ENCODE assay signal across 9 mouse cellular contexts in genomic region chr2:4864008-4864816, GRCm38 (mm10). TPM values are rescaled to one million over a fixed set of nuclear protein-coding genes. Genes with fewer than 3 reads are reported as not detected.
DNase-seq lines count a peak whose midpoint lies in the region; ATAC-seq lines count a peak whose summit lies in the region.
"Had no signal": no experiment of that assay in that cellular context is flagged by ENCODE, and none has a peak within 500 bp of the region (broad histone marks: within the 10 kb centered on the region; RNA-seq: fewer than 3 reads in every experiment).

No protein-coding gene starts in this region.

- H3K27me3 ChIP-seq in liver, embryonic 11.5 days (replicated peaks; ENCODE audit: control insufficient read depth, insufficient read depth, low read length): no peaks in the 10 kb centered on the region
- no peaks in the 10 kb centered on the region for H3K27me3 ChIP-seq in stomach, embryonic 14.5 days (ENCODE audit: control insufficient read depth, insufficient read depth, low read length)

- ATAC-seq in activated CD4-positive, CD25-positive, alpha-beta regulatory T cell, adult 4 months: peak; percentile 72
- ATAC-seq in liver, embryonic 11.5 days (replicated peaks; ENCODE audit: low FRiP score): peak; percentile 49; the same call in 1 of the 2 replicates
- ATAC-seq in stomach, embryonic 14.5 days (ENCODE audit: insufficient number of reproducible peaks, insufficient read depth, low FRiP score, low read depth): peak; percentile 57; the same call in 1 of the 2 replicates

- H3K4me2 ChIP-seq in liver, embryonic 11.5 days: no peak overlapping the region
- no peak overlapping the region for H3K4me2 ChIP-seq in stomach, embryonic 14.5 days (replicated peaks; ENCODE audit: low read depth, low read length)

- H3K36me3 ChIP-seq in liver, embryonic 11.5 days (ENCODE audit: control insufficient read depth, insufficient read depth, low read length): no peaks in the 10 kb centered on the region
- H3K36me3 ChIP-seq in stomach, embryonic 14.5 days (ENCODE audit: control insufficient read depth, insufficient read depth, low read length): no peaks in the 10 kb centered on the region

- WGBS in liver, embryonic 11.5 days: 45% methylated on average over 7 of the region's 7 CpGs
- WGBS in stomach, embryonic 14.5 days: 36% methylated on average over 7 of the region's 7 CpGs

- H3K4me1 ChIP-seq in liver, embryonic 11.5 days (replicated peaks; ENCODE audit: control insufficient read depth, insufficient read depth, low read length): no peaks in the 10 kb centered on the region
- H3K4me1 ChIP-seq in stomach, embryonic 14.5 days (ENCODE audit: control insufficient read depth, insufficient read depth, low read length): no peaks in the 10 kb centered on the region

- intact Hi-C loops in gastrocnemius, postnatal 14 days (cut with DNase I; ENCODE audit: low total_unique reads): loop anchor here (5.0 to 10.0 kb wide), 3 partner anchors 149 to 367 kb away; partner anchors contain the start of gene Bend7

- H3K27ac ChIP-seq in liver, embryonic 11.5 days (ENCODE audit: low read depth, low read length): no peak overlapping the region
- H3K27ac ChIP-seq in stomach, embryonic 14.5 days (ENCODE audit: low read length): no peak overlapping the region

- no peaks in the 10 kb centered on the region for H3K9me3 ChIP-seq in liver, embryonic 11.5 days (ENCODE audit: control insufficient read depth, low read length)
- H3K9me3 ChIP-seq in stomach, embryonic 14.5 days (ENCODE audit: control insufficient read depth, low read depth, low read length): no peaks in the 10 kb centered on the region

- no peak overlapping the region for H3K4me3 ChIP-seq in liver, embryonic 11.5 days (ENCODE audit: low read depth, low read length)
- no peak overlapping the region for H3K4me3 ChIP-seq in stomach, embryonic 14.5 days (ENCODE audit: low read depth, low read length)
- H3K4me3 ChIP-seq: erythroblast, embryonic 14.5 days had no signal

- no peak overlapping the region for H3K9ac ChIP-seq in liver, embryonic 11.5 days (ENCODE audit: low read depth, low read length)
- no peak overlapping the region for H3K9ac ChIP-seq in stomach, embryonic 14.5 days (replicated peaks; ENCODE audit: low read depth, low read length)

- peak; percentile 83 for DNase-seq in 3T3-L1 (ENCODE audit: low read depth, low spot score)
- DNase-seq in embryo, embryonic 10 days (ENCODE audit: low spot score): peak; percentile 84
- peak; percentile 59 for DNase-seq in gastrocnemius, postnatal 14 days
- DNase-seq in kidney, adult 9 months: peak; percentile 79
- DNase-seq in liver, embryonic 11.5 days (ENCODE audit: low spot score): peak; percentile 55
- DNase-seq in neural tube, embryonic 10.5 days (ENCODE audit: extremely low spot score, low spot score): peak; percentile 89

RNA-seq across cellular contexts. Expression of gene Sephs1, which starts 17.2 kb away (rescaled TPM):
- 10 to 100 TPM; 29.3 to 29.8 TPM for polyA plus RNA-seq in activated CD4-positive, CD25-positive, alpha-beta regulatory T cell, adult 4 months (2017; shearing (Covaris generic))
- total RNA-seq in gastrocnemius, postnatal 14 days (2021): 10 to 100 TPM; 16.5 to 21.1 TPM
- 65.3 and 71.2 TPM in 2 replicates for polyA plus RNA-seq in liver, embryonic 11.5 days (2014; fragmentation: Nextera tagmentation; extraction: Ambion mirVana)
- polyA plus RNA-seq in stomach, embryonic 14.5 days (2014; fragmentation: Nextera tagmentation; extraction: Ambion mirVana): 81.9 and 83.5 TPM in 2 replicates

RNA-seq across cellular contexts. Expression of gene Phyh, which starts 54.6 kb away (rescaled TPM):
- 10 to 100 TPM; 89.5 to 92.7 TPM for polyA plus RNA-seq in activated CD4-positive, CD25-positive, alpha-beta regulatory T cell, adult 4 months (2017; shearing (Covaris generic))
- 100 to 1,000 TPM in 1 of 2 experiments, 10 to 100 TPM in 1; 85.1 to 132 TPM for total RNA-seq in gastrocnemius, postnatal 14 days (2021)
- 42.1 and 45.1 TPM in 2 replicates for polyA plus RNA-seq in liver, embryonic 11.5 days (2014; fragmentation: Nextera tagmentation; extraction: Ambion mirVana)
- polyA plus RNA-seq in stomach, embryonic 14.5 days (2014; fragmentation: Nextera tagmentation; extraction: Ambion mirVana): 59.0 and 64.2 TPM in 2 replicates
